Mouse (Mus musculus): ENCODE measurements at regions not wholly inside any gene's neighbourhood (a gene's known extent, or its start where the extent isn't known, plus 50 kb on each side); places are given as distances from the start of the nearest gene placed in this dataset.
A peak's percentile ranks its signal among the peaks of the same experiment; 100 is the strongest.

DNA sequence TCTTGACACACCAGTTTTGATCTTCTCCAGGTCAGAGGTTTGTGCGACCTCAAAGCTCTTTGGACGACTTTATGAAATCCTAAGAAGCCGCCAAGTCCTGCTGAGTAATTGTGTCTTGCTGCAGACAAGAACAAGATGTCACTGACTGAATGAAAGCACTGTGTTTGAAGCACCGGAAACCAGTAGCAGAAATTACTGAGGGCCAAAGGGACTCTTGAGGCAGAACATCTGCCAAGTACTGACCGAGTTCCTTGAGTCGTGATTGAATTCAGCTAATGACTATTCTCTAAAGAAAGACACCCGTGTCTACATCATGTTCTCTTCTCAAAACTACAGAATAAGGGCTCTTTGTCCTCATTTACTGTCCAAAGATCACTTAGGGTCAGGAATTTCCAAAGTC, 267.6 kb downstream of the Nfkbiz start:
- peak; percentile 19 for DNase-seq (ENCODE audit: low spot score)
- no peaks in the 10 kb centered on the region for H3K4me1 ChIP-seq (ENCODE audit: insufficient read depth, low read length)
- TF ChIP-seq CTCF (IDR thresholded peaks at IDR 0.05) = no peak
- no peaks in the 10 kb centered on the region for H3K9me3 ChIP-seq (ENCODE audit: low read length)
- H3K36me3 ChIP-seq (ENCODE audit: insufficient read depth, low read length) = no peaks in the 10 kb centered on the region
- no peak for ATAC-seq (ENCODE audit: low FRiP score)
- H3K4me2 ChIP-seq (ENCODE audit: low read depth, low read length, poor library complexity, severe bottlenecking) = no peak overlapping the region
- WGBS = 30% methylated on average over 7 of the region's 7 CpGs
- no peak overlapping the region for H3K27ac ChIP-seq (ENCODE audit: low read depth, low read length)
- H3K9ac ChIP-seq (replicated peaks; ENCODE audit: low read length, poor library complexity, severe bottlenecking) = no peak overlapping the region
- no peaks in the 10 kb centered on the region for H3K27me3 ChIP-seq (ENCODE audit: insufficient read depth, low read length)
- no peak overlapping the region for H3K4me3 ChIP-seq (ENCODE audit: low read depth, low read length)

DNA sequence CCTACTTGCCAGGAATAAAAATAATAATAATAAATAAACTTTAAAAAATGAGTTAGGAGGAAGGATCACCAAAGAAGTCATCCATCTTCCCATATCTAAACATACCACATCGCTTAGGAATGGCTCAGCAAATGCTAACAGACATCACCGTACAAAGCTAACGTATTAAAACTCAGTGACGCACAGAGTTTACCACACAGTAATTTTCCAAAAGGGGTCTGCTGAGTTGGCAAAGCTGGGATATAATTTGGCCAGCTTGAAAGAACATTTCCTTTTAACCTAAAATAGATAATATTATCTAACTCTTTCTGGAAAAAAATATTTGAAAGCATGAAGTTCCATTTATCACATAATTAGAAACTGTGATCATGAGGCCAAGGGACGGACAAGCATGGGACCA, 268.6 kb downstream of the Nfkbiz start:
- Histone ChIP-seq H3K4me2 (ENCODE audit: low read depth, low read length, poor library complexity, severe bottlenecking) (no peak overlapping the region), H3K36me3 (ENCODE audit: insufficient read depth, low read length) (no peaks in the 10 kb centered on the region), H3K27ac (ENCODE audit: low read depth, low read length) (no peak overlapping the region), H3K9me3 (ENCODE audit: low read length) (no peaks in the 10 kb centered on the region), H3K27me3 (ENCODE audit: insufficient read depth, low read length) (no peaks in the 10 kb centered on the region), H3K4me3 (ENCODE audit: low read depth, low read length) (no peak overlapping the region), H3K4me1 (ENCODE audit: insufficient read depth, low read length) (no peaks in the 10 kb centered on the region), H3K9ac (replicated peaks; ENCODE audit: low read length, poor library complexity, severe bottlenecking) (no peak overlapping the region)
- DNase-seq (ENCODE audit: low spot score) (no peak), ATAC-seq (ENCODE audit: low FRiP score) (no peak)
- TF ChIP-seq CTCF (IDR thresholded peaks at IDR 0.05) = no peak
- WGBS = 90% methylated on average over 5 of the region's 5 CpGs

GRCm38 (mm10) chr16:55555821-55556535, 258.2 kb upstream of the Zpld1 start:
- Histone ChIP-seq H3K4me2 (ENCODE audit: low read depth, low read length, poor library complexity, severe bottlenecking) (peak overlapping the region; percentile 34), H3K36me3 (ENCODE audit: insufficient read depth, low read length) (no peaks in the 10 kb centered on the region), H3K4me1 (ENCODE audit: insufficient read depth, low read length) (peaks cover 4% of the 10 kb centered on the region), H3K27me3 (ENCODE audit: insufficient read depth, low read length) (no peaks in the 10 kb centered on the region), H3K4me3 (ENCODE audit: low read depth, low read length) (peak overlapping the region; percentile 3; the same call in 1 of the 2 replicates), H3K9me3 (ENCODE audit: low read length) (no peaks in the 10 kb centered on the region), H3K27ac (ENCODE audit: low read depth, low read length) (peak overlapping the region; percentile 60), H3K9ac (replicated peaks; ENCODE audit: low read length, poor library complexity, severe bottlenecking) (0 out of 2 replicates have a peak overlapping the region, but pooled peaks have one; percentile 5)
- ATAC-seq (ENCODE audit: low FRiP score) (peak; percentile 83), DNase-seq (ENCODE audit: low spot score) (peak; percentile 79)
- WGBS = 18% methylated on average over 10 of the region's 10 CpGs
- no peak for TF ChIP-seq CTCF (IDR thresholded peaks at IDR 0.05)

- DNase-seq (ENCODE audit: low spot score) = no peak
- peaks cover 4% of the 10 kb centered on the region for H3K4me1 ChIP-seq (ENCODE audit: insufficient read depth, low read length)
- no peak overlapping the region for H3K9ac ChIP-seq (replicated peaks; ENCODE audit: low read length, poor library complexity, severe bottlenecking)
- no peak for TF ChIP-seq CTCF (IDR thresholded peaks at IDR 0.05)
- no peak overlapping the region for H3K4me3 ChIP-seq (ENCODE audit: low read depth, low read length)
- no peaks in the 10 kb centered on the region for H3K36me3 ChIP-seq (ENCODE audit: insufficient read depth, low read length)
- H3K4me2 ChIP-seq (ENCODE audit: low read depth, low read length, poor library complexity, severe bottlenecking) = no peak overlapping the region
- H3K27me3 ChIP-seq (ENCODE audit: insufficient read depth, low read length) = no peaks in the 10 kb centered on the region
- ATAC-seq (ENCODE audit: low FRiP score) = no peak
- H3K27ac ChIP-seq (ENCODE audit: low read depth, low read length) = no peak overlapping the region
- no peaks in the 10 kb centered on the region for H3K9me3 ChIP-seq (ENCODE audit: low read length)
- 88% methylated on average over 6 of the region's 6 CpGs for WGBS
These were observed 257.4 kb upstream of the Zpld1 start for GRCm38 (mm10) chr16:55555224-55555623.

GRCm38 (mm10) chr16:55553896-55554295, 256.1 kb upstream of the Zpld1 start:
- DNase-seq (ENCODE audit: low spot score) (no peak), ATAC-seq (ENCODE audit: low FRiP score) (no peak)
- H3K36me3 ChIP-seq (ENCODE audit: insufficient read depth, low read length) = no peaks in the 10 kb centered on the region
- H3K27ac ChIP-seq (ENCODE audit: low read depth, low read length) = no peak overlapping the region
- peaks cover 4% of the 10 kb centered on the region for H3K4me1 ChIP-seq (ENCODE audit: insufficient read depth, low read length)
- H3K4me2 ChIP-seq (ENCODE audit: low read depth, low read length, poor library complexity, severe bottlenecking) = no peak overlapping the region
- no peaks in the 10 kb centered on the region for H3K27me3 ChIP-seq (ENCODE audit: insufficient read depth, low read length)
- H3K9me3 ChIP-seq (ENCODE audit: low read length) = no peaks in the 10 kb centered on the region
- no peak overlapping the region for H3K4me3 ChIP-seq (ENCODE audit: low read depth, low read length)
- H3K9ac ChIP-seq (replicated peaks; ENCODE audit: low read length, poor library complexity, severe bottlenecking) = no peak overlapping the region
- WGBS = 83% methylated on average over 4 of the region's 4 CpGs
- TF ChIP-seq CTCF (IDR thresholded peaks at IDR 0.05) = no peak

DNA sequence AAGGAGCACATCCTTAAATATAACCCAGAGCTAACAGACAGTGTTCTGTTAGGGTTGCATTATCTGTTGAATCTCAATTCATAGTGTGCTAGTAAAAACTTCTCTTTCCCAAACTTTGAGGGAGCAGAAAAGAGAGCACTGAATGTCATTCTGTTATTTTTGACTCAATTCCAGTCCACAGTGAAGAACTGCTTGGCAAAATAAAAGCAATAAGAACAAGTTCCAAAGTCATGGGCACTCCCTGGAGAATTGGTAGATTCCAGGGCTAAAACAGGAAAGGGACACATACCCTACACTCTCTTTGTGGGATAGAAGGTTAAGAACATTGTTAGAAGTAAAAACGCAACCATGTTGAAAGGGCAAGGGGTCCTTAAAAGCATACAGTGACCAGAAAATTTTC, 253.6 kb upstream of the Zpld1 start:
- ATAC-seq (ENCODE audit: low FRiP score) = no peak
- no peak overlapping the region for H3K27ac ChIP-seq (ENCODE audit: low read depth, low read length)
- no peak overlapping the region for H3K4me3 ChIP-seq (ENCODE audit: low read depth, low read length)

More for the DNA sequence above, 253.6 kb upstream of the Zpld1 start:
- WGBS = 87% methylated on average over 1 of the region's 1 CpGs
- no peak overlapping the region for H3K9ac ChIP-seq (replicated peaks; ENCODE audit: low read length, poor library complexity, severe bottlenecking)
- H3K9me3 ChIP-seq (ENCODE audit: low read length) = no peaks in the 10 kb centered on the region
- no peaks in the 10 kb centered on the region for H3K36me3 ChIP-seq (ENCODE audit: insufficient read depth, low read length)
- no peak for TF ChIP-seq CTCF (IDR thresholded peaks at IDR 0.05)
- DNase-seq (ENCODE audit: low spot score) = no peak
- peaks cover 4% of the 10 kb centered on the region for H3K4me1 ChIP-seq (ENCODE audit: insufficient read depth, low read length)
- no peaks in the 10 kb centered on the region for H3K27me3 ChIP-seq (ENCODE audit: insufficient read depth, low read length)
- H3K4me2 ChIP-seq (ENCODE audit: low read depth, low read length, poor library complexity, severe bottlenecking) = no peak overlapping the region
